ENCODE assay signal across 13 mouse cellular contexts in the genomic region with DNA sequence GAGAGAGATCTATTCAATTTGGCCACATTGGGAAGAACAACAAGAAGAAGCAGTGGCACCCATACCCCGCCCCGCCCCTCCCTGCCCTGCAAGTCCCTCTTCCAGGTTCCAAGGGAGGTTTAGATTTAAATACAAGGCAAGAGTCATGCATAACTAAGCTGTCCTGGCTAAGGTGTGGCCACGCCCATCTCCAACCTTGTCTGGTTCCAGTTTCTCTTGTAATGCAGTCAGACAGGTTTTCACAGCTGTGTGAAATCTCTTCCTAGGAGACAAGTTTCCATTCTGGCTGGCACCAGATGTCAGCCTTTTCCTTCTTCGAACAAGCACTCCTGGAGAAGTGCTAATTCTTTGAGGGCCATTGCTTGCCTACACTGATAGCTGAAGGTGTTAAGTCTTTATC. TPM values are rescaled to one million over a fixed set of nuclear protein-coding genes. Genes with fewer than 3 reads are reported as not detected.
DNase-seq lines count a peak whose midpoint lies in the region; ATAC-seq and TF ChIP-seq lines count a peak whose summit lies in the region.
"Had no signal": no experiment of that assay in that cellular context is flagged by ENCODE, and none has a peak within 500 bp of the region (broad histone marks: within the 10 kb centered on the region; RNA-seq: fewer than 3 reads in every experiment).

No protein-coding gene starts in this region.

- H3K27me3 ChIP-seq in ES-Bruce4 (ENCODE audit: control insufficient read depth, insufficient read depth, low read length, poor library complexity, severe bottlenecking) = no peaks in the 10 kb centered on the region
- H3K27me3 ChIP-seq in intestine, embryonic 15.5 days (replicated peaks) = no peaks in the 10 kb centered on the region
- H3K27me3 ChIP-seq in lung, embryonic 16.5 days (ENCODE audit: control insufficient read depth, insufficient read depth, low read depth, low read length) = no peaks in the 10 kb centered on the region
- H3K27me3 ChIP-seq: heart, embryonic 12.5 days; hindbrain, embryonic 12.5 days had no signal

- WGBS in intestine, embryonic 15.5 days = 55% methylated on average over 4 of the region's 4 CpGs
- 56% methylated on average over 4 of the region's 4 CpGs for WGBS in lung, embryonic 16.5 days

- peaks cover 14% of the 10 kb centered on the region for H3K4me1 ChIP-seq in ES-Bruce4 (ENCODE audit: control insufficient read depth, insufficient read depth, low read length)
- H3K4me1 ChIP-seq in intestine, embryonic 15.5 days (replicated peaks) = no peaks in the 10 kb centered on the region
- 0 out of 2 replicates have a peak, but pooled peaks cover 7% of the 10 kb centered on the region for H3K4me1 ChIP-seq in lung, embryonic 16.5 days (replicated peaks; ENCODE audit: control insufficient read depth, insufficient read depth, low read length)

- intact Hi-C loops in heart, postnatal 25 days (cut with DNase I) = no loop called here

- no peak for TF ChIP-seq POLR2A in ES-Bruce4 (IDR thresholded peaks at IDR 0.05; ENCODE audit: insufficient read depth, low read length)

- no peaks in the 10 kb centered on the region for H3K9me3 ChIP-seq in ES-Bruce4 (replicated peaks; ENCODE audit: control insufficient read depth, insufficient read depth, low read length, poor library complexity, severe bottlenecking)
- no peaks in the 10 kb centered on the region for H3K9me3 ChIP-seq in intestine, embryonic 15.5 days
- H3K9me3 ChIP-seq in lung, embryonic 16.5 days (ENCODE audit: control insufficient read depth, low read length) = no peaks in the 10 kb centered on the region
- H3K9me3 ChIP-seq: forebrain, embryonic 12.5 days had no signal

- TF ChIP-seq CTCF in ES-Bruce4 (IDR thresholded peaks at IDR 0.05; ENCODE audit: low read depth, low read length) = no peak

- no peak overlapping the region for H3K4me2 ChIP-seq in intestine, embryonic 15.5 days (replicated peaks)
- H3K4me2 ChIP-seq in lung, embryonic 16.5 days (ENCODE audit: low read depth, low read length) = no peak overlapping the region
- H3K4me2 ChIP-seq: forebrain, embryonic 12.5 days; heart, embryonic 12.5 days; hindbrain, embryonic 12.5 days; limb, embryonic 13.5 days had no signal

- H3K36me3 ChIP-seq in ES-Bruce4 (ENCODE audit: control insufficient read depth, insufficient read depth, low read length, poor library complexity, severe bottlenecking) = no peaks in the 10 kb centered on the region
- no peaks in the 10 kb centered on the region for H3K36me3 ChIP-seq in intestine, embryonic 15.5 days
- no peaks in the 10 kb centered on the region for H3K36me3 ChIP-seq in lung, embryonic 16.5 days (ENCODE audit: control insufficient read depth, insufficient read depth, low read length)
- H3K36me3 ChIP-seq: forebrain, embryonic 12.5 days; hindbrain, embryonic 12.5 days; limb, embryonic 13.5 days had no signal

- no peak overlapping the region for H3K9ac ChIP-seq in ES-Bruce4 (ENCODE audit: low read depth, poor library complexity, severe bottlenecking)
- H3K9ac ChIP-seq in intestine, embryonic 15.5 days = no peak overlapping the region
- no peak overlapping the region for H3K9ac ChIP-seq in lung, embryonic 16.5 days (ENCODE audit: low read length)
- H3K9ac ChIP-seq: forebrain, embryonic 12.5 days; heart, embryonic 12.5 days; hindbrain, embryonic 12.5 days; limb, embryonic 13.5 days had no signal

- 0 out of 2 replicates have a peak overlapping the region, but pooled peaks have one; percentile 31 for H3K27ac ChIP-seq in ES-Bruce4 (ENCODE audit: insufficient read depth, low read length)
- H3K27ac ChIP-seq in intestine, embryonic 15.5 days = no peak overlapping the region
- H3K27ac ChIP-seq in lung, embryonic 16.5 days (ENCODE audit: low read length) = no peak overlapping the region
- H3K27ac ChIP-seq: forebrain, embryonic 12.5 days; hindbrain, embryonic 12.5 days; limb, embryonic 13.5 days had no signal

- peak; percentile 20 for DNase-seq in cerebellum, adult 9-11 months
- no peak for DNase-seq in cerebellum, postnatal 36 days
- no peak for DNase-seq in testis, postnatal 14 days (ENCODE audit: low spot score)
- no peak for DNase-seq in spleen, postnatal 36 days (ENCODE audit: low spot score in 2 of 2)
- no peak for DNase-seq in heart, postnatal 25 days (ENCODE audit: low spot score)
- DNase-seq: layer of hippocampus, adult 9-11 months had no signal

- ATAC-seq in intestine, embryonic 15.5 days = peak; percentile 85
- peak; percentile 78 for ATAC-seq in lung, embryonic 16.5 days (ENCODE audit: low read depth)

- TF ChIP-seq EP300 in ES-Bruce4 (IDR thresholded peaks at IDR 0.05; ENCODE audit: insufficient read depth, low read depth, low read length) = peak; percentile 75

- H3K4me3 ChIP-seq in ES-Bruce4 (ENCODE audit: low read depth, low read length) = no peak overlapping the region
- H3K4me3 ChIP-seq in intestine, embryonic 15.5 days (replicated peaks) = no peak overlapping the region
- no peak overlapping the region for H3K4me3 ChIP-seq in lung, embryonic 16.5 days (ENCODE audit: low read length)
- H3K4me3 ChIP-seq: forebrain, embryonic 12.5 days; heart, embryonic 12.5 days; hindbrain, embryonic 12.5 days; limb, embryonic 13.5 days had no signal

RNA-seq across cellular contexts. Expression of gene Gfod1, which starts 11.1 kb away (rescaled TPM):
- 3.3 and 6.2 TPM in 2 replicates for polyA plus RNA-seq in ES-Bruce4 (2011; ENCODE audit: insufficient read depth, insufficient read length, low read depth, missing spikeins)
- polyA plus RNA-seq in intestine, embryonic 15.5 days (2015; fragmentation: Nextera tagmentation; extraction: Ambion mirVana) = 0.20 and 0.33 TPM in 2 replicates
- polyA plus RNA-seq in lung, embryonic 16.5 days (2015; fragmentation: Nextera tagmentation; extraction: Ambion mirVana) = 0.89 and 1.2 TPM in 2 replicates
- 10 to 100 TPM; 35.3 to 36.0 TPM for total RNA-seq in heart, postnatal 25 days (2021)
